Mouse (Mus musculus) CH12.LX (cell line): ENCODE data around the gene Grid1.

Experiments used
- CHD2 ChIP-seq: IDR thresholded peaks from 2 replicates; pipeline ENCODE4 v1.6.1; 2011; ENCODE audit warnings: low read length, improper control_type of control experiment
- CTCF ChIP-seq, 2 experiments: IDR thresholded peaks in 1 of 2; conservative IDR thresholded peaks in 1 of 2; 2 replicates each; pipeline ENCODE4 v1.5.1; 2011 to 2012; ENCODE audit warnings: low read depth in 2 of 2, low read length in 2 of 2, improper control_type of control experiment in 1 of 2, inconsistent platforms in 1 of 2, mild to moderate bottlenecking in 1 of 2, moderate library complexity in 1 of 2
- E2F4 ChIP-seq: IDR thresholded peaks from 2 replicates; pipeline ENCODE4 v1.6.1; 2011; ENCODE audit warnings: low read depth, low read length, improper control_type of control experiment; ENCODE audit not compliant: insufficient replicate concordance
- EP300 ChIP-seq: IDR thresholded peaks from 2 replicates; pipeline ENCODE4 v1.6.1; 2011; ENCODE audit warnings: low read length, improper control_type of control experiment
- GABPA ChIP-seq: IDR thresholded peaks from 2 replicates; pipeline ENCODE4 v1.6.1; 2012; ENCODE audit warnings: low read depth, low read length, improper control_type of control experiment, inconsistent platforms; ENCODE audit not compliant: insufficient replicate concordance
- HCFC1 ChIP-seq: IDR thresholded peaks from 2 replicates; pipeline ENCODE4 v1.6.1; 2012; ENCODE audit warnings: low read depth, mild to moderate bottlenecking, inconsistent platforms, low read length, improper control_type of control experiment
- MAX ChIP-seq: IDR thresholded peaks from 2 replicates; pipeline ENCODE4 v1.6.1; 2011; ENCODE audit warnings: low read length, improper control_type of control experiment
- PAX5 ChIP-seq: IDR thresholded peaks from 2 replicates; pipeline ENCODE4 v1.6.1; 2012; ENCODE audit warnings: low read length, inconsistent platforms, mixed read lengths
- POLR2A ChIP-seq: IDR thresholded peaks from 2 replicates; pipeline ENCODE4 v1.6.1; 2011; ENCODE audit warnings: low read depth, mild to moderate bottlenecking, improper control_type of control experiment, low read length
- POLR2AphosphoS2 ChIP-seq: IDR thresholded peaks from 2 replicates; pipeline ENCODE4 v1.6.1; 2011; ENCODE audit warnings: low read depth, low read length, improper control_type of control experiment
- RCOR1 ChIP-seq: conservative IDR thresholded peaks from 2 replicates; pipeline ENCODE4 v1.6.1; 2012; ENCODE audit warnings: low read depth, mild to moderate bottlenecking, inconsistent platforms, low read length, improper control_type of control experiment
- UBTF ChIP-seq: IDR thresholded peaks from 2 replicates; pipeline ENCODE4 v1.6.1; 2012; ENCODE audit warnings: low read depth, mild to moderate bottlenecking, inconsistent platforms, low read length, improper control_type of control experiment, moderate library complexity
- ZNF384 ChIP-seq: IDR thresholded peaks from 2 replicates; pipeline ENCODE4 v1.6.1; 2012; ENCODE audit warnings: low read depth, low read length, improper control_type of control experiment, inconsistent platforms

GRCm38 (mm10) chr14:35242882-35243281 lies 423.0 kb downstream of the Grid1 start:
- TF ChIP-seq HCFC1 (no peak), E2F4 (no peak), MAX (no peak), CTCF (conservative IDR thresholded peaks at IDR 0.05 in 1 of 2, IDR thresholded peaks at IDR 0.05 in 1 of 2; ENCODE audit: low read depth in 2 of 2, low read length in 2 of 2) (no peak), UBTF (no peak), RCOR1 (no peak), CHD2 (no peak), ZNF384 (no peak), EP300 (no peak), POLR2A (no peak), PAX5 (no peak), POLR2AphosphoS2 (no peak), GABPA (no peak)
